Mouse (Mus musculus): ENCODE results near the gene Cenpo. TPM values are rescaled to one million over a fixed set of nuclear protein-coding genes. Genes with fewer than 3 reads are reported as not detected.
A peak's percentile ranks its signal among the peaks of the same experiment; 100 is the strongest.

Cenpo gene
- total and polyA plus RNA-seq, 2 experiments from 2014 or later: 5.8 to 9.3 TPM

DNA sequence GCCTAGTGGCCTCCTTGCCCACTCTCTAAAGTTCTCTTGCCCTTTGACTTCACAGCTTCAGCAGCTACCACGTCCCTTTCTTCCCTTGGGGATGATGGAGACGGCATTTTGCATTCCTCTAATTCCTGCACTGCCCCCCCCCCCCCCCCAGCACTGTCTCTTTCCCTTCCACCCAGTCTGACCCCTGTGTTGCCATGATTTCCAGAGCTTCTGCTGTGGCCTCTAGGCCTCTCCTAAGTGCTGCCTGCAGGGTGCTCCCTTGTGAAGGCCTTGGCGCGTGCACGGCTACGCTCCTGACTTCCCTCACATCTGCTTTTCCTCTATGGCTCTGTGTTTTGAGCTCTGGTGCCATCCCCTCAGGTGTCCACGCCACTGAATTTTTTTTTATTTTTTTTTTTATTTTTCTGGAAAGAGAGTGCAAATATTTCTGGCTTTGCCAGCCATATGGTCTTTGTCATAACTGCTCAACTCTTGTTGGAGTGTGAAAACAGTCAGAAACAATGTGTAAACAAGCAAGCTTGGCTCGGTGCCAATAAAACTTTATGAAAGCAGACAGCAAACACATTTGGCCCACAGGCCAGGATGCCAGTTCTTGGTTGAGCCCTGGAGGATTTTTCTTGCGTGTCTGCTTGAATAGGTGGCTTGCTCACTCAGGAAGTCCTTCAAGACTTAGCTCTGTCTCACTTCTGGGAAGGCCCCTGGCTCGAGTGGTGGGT is 40.9 kb downstream of the Cenpo start:
- DNase-seq (ENCODE audit: low spot score): peak; percentile 22
- Histone ChIP-seq H3K4me3 (ENCODE audit: low read depth, low read length) (no peak overlapping the region), H3K9ac (replicated peaks; ENCODE audit: low read length, poor library complexity, severe bottlenecking) (no peak overlapping the region), H3K27me3 (ENCODE audit: insufficient read depth, low read length) (no peaks in the 10 kb centered on the region), H3K4me1 (ENCODE audit: insufficient read depth, low read length) (no peaks in the 10 kb centered on the region), H3K36me3 (ENCODE audit: insufficient read depth, low read length) (peaks cover 21% of the 10 kb centered on the region), H3K27ac (ENCODE audit: low read depth, low read length) (no peak overlapping the region), H3K4me2 (ENCODE audit: low read depth, low read length, poor library complexity, severe bottlenecking) (no peak overlapping the region), H3K9me3 (ENCODE audit: low read length) (no peaks in the 10 kb centered on the region)
- 63% methylated on average over 10 of the region's 10 CpGs for WGBS
- no peak for TF ChIP-seq CTCF (IDR thresholded peaks at IDR 0.05)
- no peak for ATAC-seq (ENCODE audit: low FRiP score)

DNA sequence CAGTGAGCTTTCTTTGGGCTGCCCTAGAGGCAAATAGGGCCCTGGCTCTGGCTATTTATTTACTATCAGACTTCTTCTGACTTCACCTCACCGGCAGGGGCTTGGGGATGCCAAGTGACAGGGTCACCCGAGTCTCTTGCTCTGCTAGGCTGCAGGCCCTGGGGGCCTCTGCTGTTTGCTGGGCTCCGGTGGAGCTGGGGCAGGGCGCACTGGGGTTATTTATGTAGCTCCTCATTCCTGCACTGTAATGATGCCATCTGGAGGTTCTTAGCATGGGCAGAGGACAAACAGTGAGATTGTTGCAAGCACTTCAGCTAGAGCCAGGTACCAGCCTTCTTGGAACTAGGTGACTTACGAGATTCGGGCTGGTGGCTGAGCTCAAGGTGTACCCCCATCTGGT is 41.6 kb downstream of the Cenpo start:
- Histone ChIP-seq H3K9ac (replicated peaks; ENCODE audit: low read length, poor library complexity, severe bottlenecking) (no peak overlapping the region), H3K27me3 (ENCODE audit: insufficient read depth, low read length) (no peaks in the 10 kb centered on the region), H3K27ac (ENCODE audit: low read depth, low read length) (no peak overlapping the region), H3K4me2 (ENCODE audit: low read depth, low read length, poor library complexity, severe bottlenecking) (no peak overlapping the region), H3K36me3 (ENCODE audit: insufficient read depth, low read length) (peaks cover 16% of the 10 kb centered on the region; the same call in 1 of the 2 replicates), H3K4me1 (ENCODE audit: insufficient read depth, low read length) (no peaks in the 10 kb centered on the region), H3K4me3 (ENCODE audit: low read depth, low read length) (no peak overlapping the region), H3K9me3 (ENCODE audit: low read length) (no peaks in the 10 kb centered on the region)
- DNase-seq (ENCODE audit: low spot score): no peak
- WGBS: 72% methylated on average over 6 of the region's 6 CpGs
- no peak for TF ChIP-seq CTCF (IDR thresholded peaks at IDR 0.05)
- ATAC-seq (ENCODE audit: low FRiP score): no peak

DNA sequence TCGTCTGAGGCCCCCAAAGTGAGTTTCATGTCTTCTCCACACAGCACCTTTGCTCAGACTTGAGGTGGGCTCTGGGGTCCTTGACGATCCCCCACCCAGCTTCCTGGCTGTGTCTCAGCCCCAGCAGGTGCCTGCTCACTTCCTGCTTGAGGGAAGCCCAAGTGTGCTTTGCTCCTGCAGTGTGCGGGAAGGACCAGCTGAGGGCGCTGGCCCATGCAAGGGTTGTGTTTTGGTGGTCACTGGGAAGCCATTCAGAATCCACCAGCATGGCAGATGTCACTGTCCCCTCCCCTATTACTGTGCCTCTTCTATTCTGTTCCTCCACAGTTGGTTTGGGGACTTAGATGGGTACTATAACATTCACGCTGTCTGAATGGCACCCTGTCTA is 45.0 kb downstream of the Cenpo start:
- DNase-seq (ENCODE audit: low spot score): no peak
- Histone ChIP-seq H3K4me2 (ENCODE audit: low read depth, low read length, poor library complexity, severe bottlenecking) (no peak overlapping the region), H3K36me3 (ENCODE audit: insufficient read depth, low read length) (peaks cover 11% of the 10 kb centered on the region; the same call in 1 of the 2 replicates), H3K27ac (ENCODE audit: low read depth, low read length) (no peak overlapping the region), H3K27me3 (ENCODE audit: insufficient read depth, low read length) (no peaks in the 10 kb centered on the region), H3K4me1 (ENCODE audit: insufficient read depth, low read length) (no peaks in the 10 kb centered on the region), H3K9me3 (ENCODE audit: low read length) (no peaks in the 10 kb centered on the region), H3K4me3 (ENCODE audit: low read depth, low read length) (no peak overlapping the region), H3K9ac (replicated peaks; ENCODE audit: low read length, poor library complexity, severe bottlenecking) (no peak overlapping the region)
- 41% methylated on average over 5 of the region's 5 CpGs for WGBS
- no peak; the same call in 1 of the 2 replicates for ATAC-seq (ENCODE audit: low FRiP score)
- peak; percentile 60 for TF ChIP-seq CTCF (IDR thresholded peaks at IDR 0.05)

DNA sequence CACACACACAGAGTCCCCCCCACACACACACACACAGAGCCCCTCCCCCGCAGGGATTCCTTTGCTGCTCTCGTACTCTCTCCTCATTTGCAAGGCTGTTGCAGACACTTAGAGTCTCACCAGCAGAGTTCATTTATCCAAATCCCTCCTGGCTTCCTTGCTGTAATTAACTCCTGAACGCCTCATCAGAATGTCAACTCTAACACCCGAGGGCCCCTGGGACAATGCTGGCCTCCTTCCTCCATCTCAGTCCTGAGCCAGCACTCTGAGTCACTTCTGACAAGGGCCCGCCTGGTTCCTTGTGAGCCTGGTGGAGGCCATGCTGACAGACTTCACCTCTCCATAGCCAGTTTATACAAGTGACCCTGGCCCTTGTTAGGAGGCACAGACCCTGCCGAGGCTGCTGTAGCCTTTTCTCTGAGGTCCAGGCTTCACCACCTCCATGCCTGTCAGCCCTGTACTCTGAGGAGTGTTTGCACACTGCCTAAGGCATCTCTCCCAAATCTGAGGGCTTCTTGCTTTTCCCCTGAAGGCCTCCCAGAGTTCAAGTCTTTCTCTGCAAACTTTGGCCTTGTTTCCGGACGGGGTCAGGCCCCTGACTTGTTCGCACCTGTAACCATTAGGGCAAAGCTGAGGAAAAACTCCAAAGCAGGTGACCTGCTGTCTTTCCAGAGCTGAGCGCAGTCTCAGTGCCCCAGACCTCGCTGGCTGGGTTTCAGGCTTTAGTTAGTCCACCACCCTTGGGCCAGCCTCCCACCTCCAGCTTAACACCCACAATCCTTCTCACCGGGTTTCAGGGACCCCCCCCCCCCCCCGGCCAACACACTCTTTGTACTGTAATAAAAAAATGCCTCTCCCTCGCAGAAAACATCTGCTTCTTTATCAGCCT is 45.7 kb downstream of the Cenpo start:
- H3K27ac ChIP-seq (ENCODE audit: low read depth, low read length): no peak overlapping the region
- no peak overlapping the region for H3K9ac ChIP-seq (replicated peaks; ENCODE audit: low read length, poor library complexity, severe bottlenecking)
- ATAC-seq (ENCODE audit: low FRiP score): peak; percentile 69
- 35% methylated on average over 14 of the region's 14 CpGs for WGBS
- no peaks in the 10 kb centered on the region for H3K4me1 ChIP-seq (ENCODE audit: insufficient read depth, low read length)
- no peaks in the 10 kb centered on the region for H3K9me3 ChIP-seq (ENCODE audit: low read length)
- TF ChIP-seq CTCF (IDR thresholded peaks at IDR 0.05): no peak
- peak; percentile 81 for DNase-seq (ENCODE audit: low spot score)
- no peak overlapping the region for H3K4me2 ChIP-seq (ENCODE audit: low read depth, low read length, poor library complexity, severe bottlenecking)
- no peak overlapping the region for H3K4me3 ChIP-seq (ENCODE audit: low read depth, low read length)
- H3K27me3 ChIP-seq (ENCODE audit: insufficient read depth, low read length): no peaks in the 10 kb centered on the region
- H3K36me3 ChIP-seq (ENCODE audit: insufficient read depth, low read length): peaks cover 6% of the 10 kb centered on the region

DNA sequence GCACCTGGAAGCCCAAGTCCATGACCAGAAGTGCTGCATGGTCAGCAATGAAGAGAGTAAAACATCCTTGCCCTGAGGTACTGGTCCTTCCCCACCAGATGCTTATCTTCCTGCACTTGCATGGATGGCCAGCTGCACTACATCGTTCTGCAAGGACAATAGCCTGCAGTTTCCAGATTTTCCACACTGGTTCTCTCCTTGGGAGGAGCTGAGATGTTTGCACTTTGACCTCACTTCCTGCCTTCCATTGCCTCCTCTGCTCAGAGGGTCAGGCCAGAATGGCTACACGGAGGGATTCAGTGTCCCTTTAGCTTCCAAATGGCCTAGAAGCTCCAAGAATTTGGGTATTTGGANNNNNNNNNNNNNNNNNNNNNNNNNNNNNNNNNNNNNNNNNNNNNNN is 49.4 kb downstream of the Cenpo start:
- WGBS: 72% methylated on average over 2 of the region's 2 CpGs
- no peak overlapping the region for H3K4me3 ChIP-seq (ENCODE audit: low read depth, low read length)
- ATAC-seq (ENCODE audit: low FRiP score): no peak
- no peak overlapping the region for H3K27ac ChIP-seq (ENCODE audit: low read depth, low read length)
- no peaks in the 10 kb centered on the region for H3K4me1 ChIP-seq (ENCODE audit: insufficient read depth, low read length)
- no peak overlapping the region for H3K9ac ChIP-seq (replicated peaks; ENCODE audit: low read length, poor library complexity, severe bottlenecking)
- H3K36me3 ChIP-seq (ENCODE audit: insufficient read depth, low read length): peaks cover 6% of the 10 kb centered on the region
- no peak for DNase-seq (ENCODE audit: low spot score)
- H3K9me3 ChIP-seq (ENCODE audit: low read length): no peaks in the 10 kb centered on the region
- H3K4me2 ChIP-seq (ENCODE audit: low read depth, low read length, poor library complexity, severe bottlenecking): no peak overlapping the region
- no peak for TF ChIP-seq CTCF (IDR thresholded peaks at IDR 0.05)
- no peaks in the 10 kb centered on the region for H3K27me3 ChIP-seq (ENCODE audit: insufficient read depth, low read length)

DNA sequence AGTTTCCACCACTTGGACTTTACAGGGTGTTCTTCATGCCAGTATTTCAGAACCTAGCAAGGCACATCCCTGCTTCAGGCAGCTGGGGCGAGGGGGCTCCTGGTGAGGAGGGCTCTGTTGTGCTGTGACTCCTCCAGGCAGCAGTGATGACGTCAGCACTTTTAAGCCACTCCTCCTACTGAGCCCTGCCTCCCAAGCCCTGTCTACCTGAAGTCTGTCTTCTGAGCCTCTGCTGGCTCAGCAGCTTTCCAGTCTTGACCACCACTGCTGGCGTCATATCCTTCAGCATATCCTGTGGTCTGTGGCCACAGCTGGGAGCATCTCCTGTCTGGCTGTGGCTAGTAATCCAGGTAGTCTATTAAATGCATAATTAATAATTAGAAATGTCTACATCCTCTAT is 53.6 kb downstream of the Cenpo start:
- DNase-seq (ENCODE audit: low spot score): no peak
- WGBS: 63% methylated on average over 3 of the region's 3 CpGs
- Histone ChIP-seq H3K4me1 (ENCODE audit: insufficient read depth, low read length) (no peaks in the 10 kb centered on the region), H3K27ac (ENCODE audit: low read depth, low read length) (no peak overlapping the region), H3K4me3 (ENCODE audit: low read depth, low read length) (no peak overlapping the region), H3K9me3 (ENCODE audit: low read length) (no peaks in the 10 kb centered on the region), H3K36me3 (ENCODE audit: insufficient read depth, low read length) (peaks cover 11% of the 10 kb centered on the region), H3K9ac (replicated peaks; ENCODE audit: low read length, poor library complexity, severe bottlenecking) (no peak overlapping the region), H3K4me2 (ENCODE audit: low read depth, low read length, poor library complexity, severe bottlenecking) (no peak overlapping the region), H3K27me3 (ENCODE audit: insufficient read depth, low read length) (no peaks in the 10 kb centered on the region)
- ATAC-seq (ENCODE audit: low FRiP score): no peak
- TF ChIP-seq CTCF (IDR thresholded peaks at IDR 0.05): no peak

Data from midbrain, postnatal 0 days (tissue).